Mouse (Mus musculus) intestine, embryonic 14.5 days (tissue): ENCODE results near the gene Ankrd35. TPM values are rescaled to one million over a fixed set of nuclear protein-coding genes. Genes with fewer than 3 reads are reported as not detected.

Experiments used
- ATAC-seq: fragments of 200-750 bp; cut with Nextera tagmentation; replicated peaks from 2 replicates; pipeline ENCODE4 v1.8.0; 2017; ENCODE audit warnings: low read depth, moderate number of reproducible peaks, moderate TSS enrichment, moderate library complexity; ENCODE audit not compliant: low FRiP score, low TSS enrichment
- DNase-seq: peaks from one replicate; pipeline ENCODE4 v3.0.0-alpha.2; 2018; ENCODE audit warnings: low spot score
- H3K27ac ChIP-seq: fragments of 300-500 bp; sonication (generic); 2 replicates; pipeline ENCODE4 v1.5.1; 2014; ENCODE audit warnings: low read depth, mild to moderate bottlenecking, control low read depth
- H3K27me3 ChIP-seq: fragments of 300-500 bp; sonication (generic); replicated peaks from 2 replicates; pipeline ENCODE4 v1.6.1; 2014; ENCODE audit warnings: low read length, control low read depth; ENCODE audit not compliant: control insufficient read depth, insufficient read depth
- H3K36me3 ChIP-seq: fragments of 300-500 bp; sonication (generic); 2 replicates; pipeline ENCODE4 v1.6.1; 2014; ENCODE audit warnings: low read length, control low read depth; ENCODE audit not compliant: control insufficient read depth, insufficient read depth
- H3K4me1 ChIP-seq: fragments of 300-500 bp; sonication (generic); replicated peaks from 2 replicates; pipeline ENCODE4 v1.6.1; 2014; ENCODE audit warnings: low read length, control low read depth, mixed read lengths; ENCODE audit not compliant: control insufficient read depth, insufficient read depth
- H3K4me2 ChIP-seq: fragments of 300-500 bp; sonication (generic); 2 replicates; pipeline ENCODE4 v1.6.1; 2014; ENCODE audit warnings: low read length
- H3K4me3 ChIP-seq: fragments of 300-500 bp; sonication (generic); 2 replicates; pipeline ENCODE4 v1.5.1; 2014; ENCODE audit warnings: low read depth, low read length, control low read depth, mixed read lengths
- H3K9ac ChIP-seq: fragments of 300-500 bp; sonication (generic); 2 replicates; pipeline ENCODE4 v1.6.1; 2014; ENCODE audit warnings: mild to moderate bottlenecking, low read length
- H3K9me3 ChIP-seq: fragments of 300-500 bp; sonication (generic); 2 replicates; pipeline ENCODE4 v1.6.1; 2016; ENCODE audit warnings: low read length, control low read depth; ENCODE audit not compliant: control insufficient read depth
- WGBS: fragments of 180-500 bp; shearing (Covaris S2); extraction: QIAGEN DNeasy Blood & Tissue Kit; methylation state at CpG from one replicate; pipeline ENCODE4 v1.1.7; 2014; 5-methylcytosine and 5-hydroxymethylcytosine counted together
- polyA plus RNA-seq: library from polyadenylated mRNA; unstranded; fragments of >200 nt; fragmentation: Nextera tagmentation; extraction: Ambion mirVana; gene quantifications from 2 replicates; pipeline ENCODE4 v1.2.1, GENCODE M21; 2014

Ankrd35 gene
- 0.20 and 0.38 TPM in 2 replicates for polyA plus RNA-seq

GRCm38 (mm10) chr3:96669727-96670468, at the start of gene Ankrd35:
Gene Ankrd35 (plus strand): TSS chr3:96670131.
- H3K4me2 ChIP-seq: peak within 1 kb of the TSS; percentile 75
- no peaks in the 10 kb centered on the region for H3K27me3 ChIP-seq
- H3K27ac ChIP-seq: no peak within 1 kb of the TSS
- H3K4me3 ChIP-seq: peak within 1 kb of the TSS; percentile 32
- H3K4me1 ChIP-seq: peaks cover 6% of the 10 kb centered on the region; the same call in 1 of the 2 replicates
- DNase-seq (peak; percentile 84), ATAC-seq (peak; percentile 94)
- 0 out of 2 replicates have a peak within 1 kb of the TSS, but pooled peaks have one; percentile 7 for H3K9ac ChIP-seq
- WGBS: 5% methylated on average over 35 of the region's 35 CpGs
- no peaks in the 10 kb centered on the region for H3K36me3 ChIP-seq
- H3K9me3 ChIP-seq: no peaks in the 10 kb centered on the region

- Histone ChIP-seq H3K36me3 (peaks cover 67% of the 10 kb centered on the region), H3K9ac (no peak overlapping the region), H3K27ac (no peak overlapping the region), H3K4me1 (no peaks in the 10 kb centered on the region), H3K9me3 (no peaks in the 10 kb centered on the region), H3K4me3 (no peak overlapping the region), H3K27me3 (no peaks in the 10 kb centered on the region), H3K4me2 (no peak overlapping the region)
- ATAC-seq: no peak
- WGBS: 89% methylated on average over 4 of the region's 4 CpGs
- DNase-seq: no peak
Observed at GRCm38 (mm10) chr3:96623201-96623600, 46.7 kb upstream of the Ankrd35 start.

- H3K27ac ChIP-seq: peak within 1 kb of the TSS; percentile 82
- H3K4me2 ChIP-seq: peak within 1 kb of the TSS; percentile 81
- peaks cover 10% of the 10 kb centered on the region for H3K4me1 ChIP-seq
- ATAC-seq (peak; percentile 93), DNase-seq (peak; percentile 98)
- H3K9me3 ChIP-seq: no peaks in the 10 kb centered on the region
- peaks cover 39% of the 10 kb centered on the region for H3K36me3 ChIP-seq
- peak within 1 kb of the TSS; percentile 61 for H3K4me3 ChIP-seq
- H3K27me3 ChIP-seq: no peaks in the 10 kb centered on the region
- peak within 1 kb of the TSS; percentile 86 for H3K9ac ChIP-seq
- WGBS: 1% methylated on average over 48 of the region's 48 CpGs
Observed at GRCm38 (mm10) chr3:96629729-96630600, 40.0 kb upstream of the Ankrd35 start, which contains the start of gene Rbm8a. Gene Rbm8a (plus strand): TSS chr3:96629933.

- H3K4me2 ChIP-seq: no peak overlapping the region
- peaks cover 28% of the 10 kb centered on the region for H3K36me3 ChIP-seq
- no peak for DNase-seq
- no peaks in the 10 kb centered on the region for H3K9me3 ChIP-seq
- no peak overlapping the region for H3K9ac ChIP-seq
- no peak overlapping the region for H3K27ac ChIP-seq
- H3K27me3 ChIP-seq: no peaks in the 10 kb centered on the region
- no peak overlapping the region for H3K4me3 ChIP-seq
- peaks cover 13% of the 10 kb centered on the region for H3K4me1 ChIP-seq
- no peak for ATAC-seq
Observed at GRCm38 (mm10) chr3:96632058-96632457, 37.9 kb upstream of the Ankrd35 start.

- Histone ChIP-seq H3K9me3 (no peaks in the 10 kb centered on the region), H3K4me2 (no peak overlapping the region), H3K4me3 (no peak overlapping the region), H3K27ac (no peak overlapping the region), H3K9ac (no peak overlapping the region), H3K36me3 (peaks cover 38% of the 10 kb centered on the region), H3K4me1 (peaks cover 11% of the 10 kb centered on the region), H3K27me3 (no peaks in the 10 kb centered on the region)
- ATAC-seq: no peak
- 62% methylated on average over 1 of the region's 1 CpGs for WGBS
- DNase-seq: no peak
Observed at GRCm38 (mm10) chr3:96634015-96634414, 35.9 kb upstream of the Ankrd35 start.

GRCm38 (mm10) chr3:96634928-96635879, 34.7 kb upstream of the Ankrd35 start, which contains the start of the genes Pex11b and Gm42957:
Gene Pex11b (plus strand): TSS chr3:96635376.
Gene Gm42957 (plus strand): TSS chr3:96635474.
- H3K27me3 ChIP-seq: no peaks in the 10 kb centered on the region
- peaks cover 10% of the 10 kb centered on the region for H3K4me1 ChIP-seq
- peaks cover 50% of the 10 kb centered on the region for H3K36me3 ChIP-seq
- DNase-seq (peak; percentile 92), ATAC-seq (peak; percentile 84)
- H3K4me3 ChIP-seq: peak within 1 kb of the TSS; percentile 96
- peak within 1 kb of the TSS; percentile 90 for H3K9ac ChIP-seq
- H3K9me3 ChIP-seq: no peaks in the 10 kb centered on the region
- H3K4me2 ChIP-seq: peak within 1 kb of the TSS; percentile 70
- peak within 1 kb of the TSS; percentile 73 for H3K27ac ChIP-seq
- WGBS: 2% methylated on average over 60 of the region's 60 CpGs

GRCm38 (mm10) chr3:96635906-96636305, 34.0 kb upstream of the Ankrd35 start:
- Histone ChIP-seq H3K4me2 (peak overlapping the region; percentile 70), H3K27ac (peak overlapping the region; percentile 73), H3K9ac (peak overlapping the region; percentile 90), H3K4me3 (peak overlapping the region; percentile 96), H3K9me3 (no peaks in the 10 kb centered on the region), H3K36me3 (peaks cover 53% of the 10 kb centered on the region), H3K27me3 (no peaks in the 10 kb centered on the region), H3K4me1 (peaks cover 6% of the 10 kb centered on the region)
- no peak; the same call in 1 of the 2 replicates for ATAC-seq
- 8% methylated on average over 15 of the region's 15 CpGs for WGBS
- DNase-seq: peak; percentile 57
